Mouse (Mus musculus): ENCODE measurements around the gene Olfr623.

The Olfr623 gene

DNA sequence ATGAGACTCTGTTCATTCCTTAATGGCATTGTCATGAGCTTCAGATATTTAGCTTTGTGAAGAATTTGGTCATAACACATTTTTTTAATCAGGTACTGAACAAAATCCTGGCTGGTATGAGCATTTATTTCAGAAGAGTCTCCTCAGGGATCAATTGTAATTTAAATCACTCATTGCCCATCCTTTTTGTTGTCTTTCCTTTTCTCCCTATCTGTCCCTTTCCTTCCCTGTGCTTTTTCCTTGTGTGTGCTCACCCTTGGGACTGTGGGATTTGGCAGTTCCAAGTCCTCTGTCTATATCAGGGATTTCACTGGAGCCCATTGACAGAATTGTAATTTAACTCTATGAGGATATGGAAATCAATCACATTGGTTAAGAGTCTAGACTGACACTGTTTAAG, at the start of gene Olfr623:
TSS of gene Olfr623 (minus strand) at position 101 of the 400 bp plus-strand sequence.
- in situ Hi-C loops (cut with MboI, MseI) = no loop called here

DNA sequence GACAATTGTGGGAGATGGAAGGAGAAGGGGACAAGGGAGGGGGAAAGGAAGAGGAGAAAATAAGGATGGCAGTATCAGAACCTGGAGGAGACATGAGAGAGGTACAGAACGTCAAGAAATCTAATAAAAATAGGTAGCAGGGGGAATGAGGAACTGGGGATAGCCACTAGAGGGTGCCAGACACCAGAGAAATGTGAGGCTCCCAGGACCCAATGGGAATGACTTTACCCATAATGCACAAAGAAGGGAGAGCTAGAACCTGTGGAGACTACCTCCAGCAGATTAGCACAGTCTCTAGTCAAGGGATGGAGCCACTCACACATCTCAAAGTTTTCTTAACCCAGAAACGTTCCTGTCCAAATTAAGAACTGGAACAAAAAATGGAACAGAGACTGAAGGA, 48.5 kb upstream of the Olfr623 start:
- in situ Hi-C loops (cut with MboI, MseI) = loop anchor here (5.0 to 25.0 kb wide), 3 partner anchors 233 to 1200 kb away; partner anchors contain the start of gene Olfr633 (in 1 of the 2)

- in situ Hi-C loops (cut with MboI, MseI) = no loop called here
Measured at GRCm38 (mm10) chr7:103699469-103699868, 36.0 kb upstream of the Olfr623 start.

DNA sequence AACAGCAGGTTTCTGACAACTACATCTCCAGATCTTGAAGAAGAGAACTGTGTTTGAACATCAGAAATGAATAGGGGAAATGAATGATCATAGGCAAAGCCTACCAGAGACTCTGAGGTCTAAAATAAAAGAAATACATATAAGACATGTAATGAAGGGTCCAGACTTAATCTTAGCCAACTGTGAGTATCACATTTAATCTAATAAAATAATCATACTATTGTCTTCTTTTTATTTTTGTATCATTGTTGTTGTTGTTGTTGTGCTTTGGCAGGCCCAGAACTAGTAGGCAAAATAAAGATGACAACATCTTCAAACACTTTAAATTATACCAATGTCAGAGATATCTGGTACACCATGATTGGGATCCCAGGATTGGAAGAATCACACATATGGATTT, 18.9 kb upstream of the Olfr623 start, which contains the start of gene Olfr625-ps1:
TSS of gene Olfr625-ps1 (plus strand) at position 301 of the 400 bp plus-strand sequence.
- in situ Hi-C loops (cut with MboI, MseI) = no loop called here

GRCm38 (mm10) chr7:103671091-103671490, 7.6 kb upstream of the Olfr623 start, which contains the start of gene Olfr624:
Olfr624 (minus strand) TSS chr7:103671191.
- in situ Hi-C loops (cut with MboI, MseI) = no loop called here

DNA sequence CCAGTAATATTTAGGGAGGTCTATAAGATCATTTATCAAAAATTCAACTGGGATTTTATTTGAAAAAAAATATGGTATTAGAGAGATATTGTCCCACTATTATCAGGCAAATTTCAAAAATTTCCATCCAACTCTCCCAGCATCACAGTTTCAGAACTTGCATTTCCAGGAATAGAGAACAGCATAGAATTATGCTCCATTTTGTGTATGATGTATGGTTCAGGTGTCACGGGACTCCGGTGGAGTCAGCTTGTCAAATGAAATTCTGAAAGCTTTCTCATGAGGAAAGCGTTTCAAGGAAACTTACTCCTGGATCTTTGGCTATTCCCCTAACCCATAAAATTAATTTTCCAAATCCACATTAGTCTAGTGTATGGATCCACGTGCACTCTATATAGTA, 19.4 kb downstream of the Olfr623 start:
- in situ Hi-C loops (cut with MboI, MseI) = no loop called here

- in situ Hi-C loops (cut with MboI, MseI) = no loop called here
Measured at GRCm38 (mm10) chr7:103642602-103643001, 20.9 kb downstream of the Olfr623 start, which contains the start of gene Olfr622. Olfr622 (minus strand) TSS chr7:103642702.

DNA sequence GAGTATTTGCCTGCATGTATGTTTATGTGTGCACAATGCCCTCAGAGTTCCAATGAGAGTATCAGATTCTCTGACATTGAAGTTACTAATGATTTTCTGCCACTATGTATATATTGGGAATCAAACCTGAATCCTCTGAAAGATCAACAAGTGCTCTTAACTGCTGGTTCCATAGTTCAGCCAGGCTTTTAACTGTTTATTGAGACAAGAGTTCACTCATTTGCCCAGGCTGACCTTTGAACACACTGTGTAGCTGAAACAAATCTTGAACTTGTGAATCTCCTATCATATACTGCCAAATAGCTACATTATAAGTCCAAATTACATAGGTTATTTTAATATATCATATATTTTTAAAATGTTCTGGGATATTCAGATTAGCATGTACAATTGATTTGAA, 26.7 kb downstream of the Olfr623 start:
- in situ Hi-C loops (cut with MboI, MseI) = no loop called here

DNA sequence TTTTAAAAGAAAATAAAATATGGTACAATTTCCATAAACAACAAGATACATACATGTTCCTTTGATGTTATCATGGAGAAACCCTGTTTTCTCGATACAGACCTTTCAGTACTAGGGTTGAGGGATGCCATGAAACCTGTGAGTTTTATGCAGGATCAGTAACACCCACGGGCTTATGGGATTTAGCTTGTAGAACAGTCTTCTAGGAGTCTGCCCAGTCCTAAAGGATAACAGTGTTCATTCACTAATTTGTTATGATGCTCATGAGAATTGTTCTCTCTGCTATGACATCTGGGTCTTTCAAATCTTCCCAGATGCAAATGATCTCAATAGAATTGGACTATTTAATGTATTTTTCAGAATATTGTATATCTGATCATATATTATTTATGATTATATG, 51.1 kb downstream of the Olfr623 start, which contains the start of gene Olfr620:
TSS of gene Olfr620 (minus strand) at position 101 of the 400 bp plus-strand sequence.
- in situ Hi-C loops (cut with MboI, MseI) = no loop called here

Data from T-helper 17 cell (primary cell).